Mouse (Mus musculus): Measurements from ENCODE around the gene Grm8.

Gene Grm8

GRCm38 (mm10) chr6:27240416-27240815, 894.6 kb downstream of the Grm8 start:
- DNase-seq (ENCODE audit: low spot score in 2 of 2), result no peak

GRCm38 (mm10) chr6:27239968-27240367, 895.0 kb downstream of the Grm8 start:
- no peak for DNase-seq (ENCODE audit: low spot score in 2 of 2)

Measured in right cerebral cortex, postnatal 36 days (tissue).